Mouse (Mus musculus) intestine, embryonic 15.5 days (tissue): ENCODE data around the gene Gcc2. TPM values are rescaled to one million over a fixed set of nuclear protein-coding genes. Genes with fewer than 3 reads are reported as not detected.
A peak's percentile ranks its signal among the peaks of the same experiment; 100 is the strongest.
"Not testable (repeated sequence)": the region's sequence is repeated elsewhere in the genome, so short reads cannot be mapped to it uniquely, and the experiment has no call there.

ENCODE experiments used
- ATAC-seq: fragments of 200-750 bp; cut with Nextera tagmentation; 2 replicates; pipeline ENCODE4 v1.8.0; 2017; ENCODE audit warnings: moderate TSS enrichment, moderate library complexity
- H3K27ac ChIP-seq: fragments of 300-500 bp; sonication (generic); 2 replicates; pipeline ENCODE4 v1.5.1; 2015; ENCODE audit warnings: mild to moderate bottlenecking, inconsistent platforms
- H3K27me3 ChIP-seq: fragments of 300-500 bp; sonication (generic); replicated peaks from 2 replicates; pipeline ENCODE4 v1.6.1; 2015; ENCODE audit warnings: inconsistent platforms
- H3K36me3 ChIP-seq: fragments of 300-500 bp; sonication (generic); 2 replicates; pipeline ENCODE4 v1.6.1; 2015; ENCODE audit warnings: inconsistent platforms
- H3K4me1 ChIP-seq: fragments of 300-500 bp; sonication (generic); replicated peaks from 2 replicates; pipeline ENCODE4 v1.6.1; 2015; ENCODE audit warnings: inconsistent platforms
- H3K4me2 ChIP-seq: fragments of 300-500 bp; sonication (generic); replicated peaks from 2 replicates; pipeline ENCODE4 v1.6.1; 2015; ENCODE audit warnings: mild to moderate bottlenecking, inconsistent platforms
- H3K4me3 ChIP-seq: fragments of 300-500 bp; sonication (generic); replicated peaks from 2 replicates; pipeline ENCODE4 v1.5.1; 2015; ENCODE audit warnings: inconsistent platforms
- H3K9ac ChIP-seq: fragments of 300-500 bp; sonication (generic); 2 replicates; pipeline ENCODE4 v1.6.1; 2015; ENCODE audit warnings: inconsistent platforms
- H3K9me3 ChIP-seq: fragments of 300-500 bp; sonication (generic); 2 replicates; pipeline ENCODE4 v1.6.1; 2016; ENCODE audit warnings: inconsistent platforms
- WGBS: fragments of 180-500 bp; shearing (Covaris S2); methylation state at CpG from one replicate; pipeline ENCODE4 v1.1.7; 2015; 5-methylcytosine and 5-hydroxymethylcytosine counted together
- polyA plus RNA-seq: library from polyadenylated mRNA; unstranded; fragments of >200 nt; fragmentation: Nextera tagmentation; extraction: Ambion mirVana; gene quantifications from 2 replicates; pipeline ENCODE4 v1.2.1, GENCODE M21; 2015

The Gcc2 gene
- polyA plus RNA-seq, 1 experiment from 2014 or later: 85.5 TPM

DNA sequence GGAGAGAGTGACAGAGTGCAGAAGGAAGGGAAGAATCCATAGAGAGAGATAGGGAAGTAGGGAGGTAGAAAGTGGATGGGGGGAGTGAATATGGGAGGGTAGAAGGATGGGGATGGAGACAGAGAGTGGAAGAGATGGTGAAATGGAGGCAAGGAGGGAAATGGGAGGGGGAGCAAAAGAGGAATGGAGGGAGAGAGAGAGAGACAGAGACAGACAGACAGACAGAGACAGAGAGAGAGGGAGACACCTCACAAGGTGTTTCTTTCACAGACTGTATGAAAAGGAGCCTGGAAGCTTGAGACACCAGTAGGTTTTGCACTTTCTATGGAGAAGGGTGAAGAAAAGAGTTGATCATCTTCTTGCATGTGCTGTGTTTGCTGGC, 21.6 kb upstream of the Gcc2 start:
- H3K9ac ChIP-seq, H3K27ac ChIP-seq, H3K36me3 ChIP-seq, H3K4me1 ChIP-seq, ATAC-seq, H3K27me3 ChIP-seq, H3K4me3 ChIP-seq, H3K4me2 ChIP-seq: not testable (repeated sequence)
- peaks cover 14% of the 10 kb centered on the region for H3K9me3 ChIP-seq

DNA sequence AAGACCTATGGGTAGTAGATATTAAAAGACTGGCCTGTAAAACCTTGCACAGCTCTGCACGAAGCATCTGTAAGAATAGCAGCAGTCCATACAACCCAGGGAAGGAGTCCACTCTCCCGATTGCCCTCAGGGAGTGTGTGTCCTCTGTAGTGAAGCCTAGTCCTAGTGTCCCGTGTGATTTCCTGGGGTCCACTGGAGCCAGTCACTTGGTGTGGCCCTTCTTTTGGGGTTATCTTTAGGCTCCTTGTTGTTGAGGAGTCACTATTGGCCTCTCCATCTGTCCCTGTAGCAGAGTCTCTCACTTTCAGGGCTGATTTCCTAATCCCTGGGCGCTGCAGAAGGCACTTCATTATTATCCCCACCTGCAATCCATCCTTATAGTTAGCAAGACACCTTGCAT, 20.3 kb upstream of the Gcc2 start:
- H3K4me2 ChIP-seq, H3K27ac ChIP-seq, ATAC-seq, H3K27me3 ChIP-seq, H3K36me3 ChIP-seq, H3K4me1 ChIP-seq, H3K4me3 ChIP-seq, H3K9ac ChIP-seq: not testable (repeated sequence)
- peaks cover 14% of the 10 kb centered on the region for H3K9me3 ChIP-seq
- 78% methylated on average over 4 of the region's 4 CpGs for WGBS

DNA sequence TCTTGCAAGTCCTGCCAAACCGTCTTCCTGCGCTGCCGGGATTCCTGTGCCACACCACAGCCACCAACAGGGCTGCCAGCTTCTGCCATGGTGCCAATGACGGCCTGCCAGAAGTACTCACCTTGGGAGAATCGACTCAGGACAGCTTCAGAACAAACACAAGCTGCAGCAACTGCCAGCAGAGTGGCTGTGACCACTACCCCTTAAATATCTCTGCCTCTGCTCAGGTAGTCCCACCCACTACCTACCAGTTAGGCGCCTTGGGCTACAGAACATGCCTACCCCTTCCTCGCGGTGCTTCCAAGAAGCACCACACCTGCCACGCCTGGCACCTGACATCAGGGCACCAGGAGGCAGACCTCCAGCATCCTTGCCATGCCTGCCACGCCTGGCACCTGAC, 18.7 kb upstream of the Gcc2 start, which contains the start of gene Gm4981:
Gm4981 (minus strand) TSS at position 89 of the 400 bp plus-strand sequence.
- Histone ChIP-seq H3K27ac (no peak within 1 kb of the TSS), H3K36me3 (no peaks in the 10 kb centered on the region), H3K9ac (no peak within 1 kb of the TSS), H3K4me3 (no peak within 1 kb of the TSS), H3K4me1 (no peaks in the 10 kb centered on the region), H3K4me2 (no peak within 1 kb of the TSS), H3K9me3 (peaks cover 10% of the 10 kb centered on the region), H3K27me3 (no peaks in the 10 kb centered on the region)
- no peak for ATAC-seq
- WGBS: 89% methylated on average over 10 of the region's 10 CpGs

DNA sequence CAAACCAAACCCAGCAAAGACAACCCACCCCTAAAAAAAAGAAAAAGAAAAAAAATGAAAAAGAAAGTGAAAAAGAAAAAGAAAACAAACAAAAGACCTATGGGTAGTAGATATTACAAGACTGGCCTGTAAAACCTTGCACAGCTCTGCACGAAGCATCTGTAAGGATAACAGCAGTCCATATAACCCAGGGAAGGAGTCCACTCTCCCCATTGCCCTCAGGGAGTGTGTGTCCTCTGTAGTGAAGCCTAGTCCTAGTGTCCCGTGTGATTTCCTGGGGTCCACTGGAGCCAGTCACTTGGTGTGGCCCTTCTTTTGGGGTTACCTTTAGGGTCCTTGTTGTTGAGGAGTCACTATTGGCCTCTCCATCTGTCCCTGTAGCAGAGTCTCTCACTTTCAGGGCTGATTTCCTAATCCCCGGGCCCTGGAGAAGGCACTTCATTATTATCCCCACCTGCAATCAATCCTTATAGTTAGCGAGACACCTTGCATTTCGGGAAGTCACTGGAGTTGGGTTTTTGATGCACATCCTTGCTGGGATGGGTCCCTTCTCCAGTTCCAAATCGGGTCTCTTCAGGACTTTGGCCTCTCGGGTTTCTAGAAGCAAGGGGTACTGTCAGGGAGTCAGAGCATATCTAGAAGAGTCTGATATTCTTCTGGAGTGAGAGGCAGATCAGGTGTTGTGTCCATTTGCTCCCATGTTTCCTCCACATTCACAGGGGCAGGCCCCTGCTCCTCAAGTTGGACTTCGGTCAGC, 16.1 kb upstream of the Gcc2 start:
- not testable (repeated sequence) for H3K36me3 ChIP-seq, H3K9me3 ChIP-seq, H3K4me1 ChIP-seq, H3K4me2 ChIP-seq, H3K27me3 ChIP-seq, H3K4me3 ChIP-seq, H3K9ac ChIP-seq, H3K27ac ChIP-seq
- 79% methylated on average over 8 of the region's 8 CpGs for WGBS
- peak; percentile 82 for ATAC-seq

DNA sequence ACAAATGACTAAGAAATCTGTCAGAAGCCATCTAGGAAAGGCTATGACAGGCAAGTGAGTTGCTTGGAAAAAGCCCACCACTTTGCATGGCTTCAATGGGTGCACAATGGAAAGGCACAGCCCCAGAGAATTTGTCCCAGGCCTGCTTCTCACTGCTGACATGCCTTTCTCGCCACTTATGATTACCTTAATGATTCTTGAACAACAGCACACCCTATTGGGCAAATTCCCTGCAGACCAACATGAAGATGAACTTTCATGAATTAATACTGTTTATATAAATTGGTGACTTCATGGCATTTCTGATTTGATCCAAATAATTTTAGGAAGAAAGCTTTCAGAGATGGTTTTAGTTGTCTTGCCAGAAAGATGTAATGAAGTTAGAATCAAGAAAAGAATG, 5.8 kb upstream of the Gcc2 start:
- Histone ChIP-seq H3K4me2 (no peak overlapping the region), H3K9ac (no peak overlapping the region), H3K9me3 (no peaks in the 10 kb centered on the region), H3K36me3 (no peaks in the 10 kb centered on the region), H3K27me3 (no peaks in the 10 kb centered on the region), H3K4me3 (no peak overlapping the region), H3K4me1 (no peaks in the 10 kb centered on the region), H3K27ac (no peak overlapping the region)
- WGBS: 35% methylated on average over 1 of the region's 1 CpGs
- no peak for ATAC-seq

DNA sequence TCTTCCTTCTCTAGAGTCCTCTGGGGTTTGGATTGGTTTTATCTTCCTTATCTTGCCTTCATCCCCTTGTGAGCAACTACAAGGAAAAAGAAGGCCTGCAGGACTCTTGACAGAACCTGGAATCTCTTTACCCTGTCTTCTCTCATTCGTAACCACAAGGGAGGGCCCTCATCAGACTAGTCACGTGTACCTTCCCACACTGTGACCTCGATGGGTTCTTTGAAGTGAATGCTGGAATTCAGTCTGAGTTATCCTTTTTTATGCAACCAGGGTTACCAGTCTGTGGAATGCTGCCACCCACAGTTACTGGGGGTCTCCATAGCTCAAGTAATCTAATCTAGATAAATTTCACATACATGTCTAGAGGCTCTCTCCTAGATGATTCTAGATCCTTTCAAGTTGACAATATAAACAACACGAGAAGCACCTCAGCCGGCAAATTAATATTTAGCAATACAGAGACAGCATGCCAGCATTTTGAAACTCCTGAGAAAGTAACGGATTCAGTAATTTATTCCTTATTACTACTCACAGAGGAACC, 592 bp upstream of the Gcc2 start:
- peak overlapping the region; percentile 84; the same call in 1 of the 2 replicates for H3K9ac ChIP-seq
- peak; percentile 11 for ATAC-seq
- no peaks in the 10 kb centered on the region for H3K36me3 ChIP-seq
- H3K4me2 ChIP-seq: peak overlapping the region; percentile 49
- H3K4me3 ChIP-seq: peak overlapping the region; percentile 95
- no peaks in the 10 kb centered on the region for H3K4me1 ChIP-seq
- no peaks in the 10 kb centered on the region for H3K27me3 ChIP-seq
- no peaks in the 10 kb centered on the region for H3K9me3 ChIP-seq
- H3K27ac ChIP-seq: no peak overlapping the region
- WGBS: 29% methylated on average over 6 of the region's 6 CpGs

DNA sequence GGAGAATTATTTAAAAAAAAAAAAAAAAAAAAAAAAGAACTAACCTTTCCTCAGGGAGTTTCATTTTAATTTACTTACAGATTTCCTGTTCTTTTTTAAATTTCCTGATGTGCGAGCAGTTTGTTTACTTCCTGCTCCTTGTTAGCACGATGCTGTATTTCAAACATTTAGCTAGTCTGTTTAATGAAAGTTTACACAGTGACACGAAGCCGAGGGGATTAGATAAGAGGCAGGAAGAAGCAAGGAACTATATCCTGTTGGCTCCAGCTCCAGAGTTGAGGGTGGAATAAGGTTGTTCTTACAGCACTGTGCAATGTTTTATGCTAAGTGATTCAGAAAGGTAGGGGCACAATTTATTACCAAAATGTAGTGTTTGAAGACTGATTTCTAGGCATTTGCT, 657 bp downstream of the Gcc2 start:
- H3K27me3 ChIP-seq: no peaks in the 10 kb centered on the region
- H3K4me3 ChIP-seq: peak overlapping the region; percentile 95
- peak overlapping the region; percentile 74 for H3K27ac ChIP-seq
- H3K36me3 ChIP-seq: 0 out of 2 replicates have a peak, but pooled peaks cover 2% of the 10 kb centered on the region
- no peak for ATAC-seq
- WGBS: under 1% methylated on average over 4 of the region's 4 CpGs
- peak overlapping the region; percentile 84 for H3K9ac ChIP-seq
- no peaks in the 10 kb centered on the region for H3K9me3 ChIP-seq
- no peaks in the 10 kb centered on the region for H3K4me1 ChIP-seq
- H3K4me2 ChIP-seq: peak overlapping the region; percentile 49

DNA sequence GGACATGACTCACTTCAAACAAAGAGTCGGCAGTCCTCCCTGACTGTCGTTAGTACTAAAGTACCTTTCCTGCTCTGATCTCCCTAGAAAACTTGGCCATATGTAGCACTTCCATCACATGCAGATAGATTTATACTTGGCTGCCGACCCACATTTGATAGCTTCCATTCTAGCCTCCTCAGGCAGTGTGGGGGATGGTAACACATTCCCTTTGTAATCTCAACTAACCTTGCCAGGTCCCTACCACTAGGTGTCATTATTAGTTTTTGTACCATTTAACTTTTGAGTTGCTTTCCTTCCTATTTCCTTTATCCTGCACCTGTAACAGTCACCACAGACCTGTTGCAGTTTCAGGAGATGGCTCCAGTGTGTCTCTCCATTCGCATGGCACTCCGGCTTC, 3.2 kb downstream of the Gcc2 start:
- Histone ChIP-seq H3K27me3 (no peaks in the 10 kb centered on the region), H3K4me3 (no peak overlapping the region), H3K36me3 (peaks cover 8% of the 10 kb centered on the region; the same call in 1 of the 2 replicates), H3K4me1 (no peaks in the 10 kb centered on the region), H3K9me3 (no peaks in the 10 kb centered on the region), H3K4me2 (no peak overlapping the region), H3K9ac (no peak overlapping the region), H3K27ac (no peak overlapping the region)
- WGBS: 61% methylated on average over 5 of the region's 5 CpGs
- no peak for ATAC-seq

DNA sequence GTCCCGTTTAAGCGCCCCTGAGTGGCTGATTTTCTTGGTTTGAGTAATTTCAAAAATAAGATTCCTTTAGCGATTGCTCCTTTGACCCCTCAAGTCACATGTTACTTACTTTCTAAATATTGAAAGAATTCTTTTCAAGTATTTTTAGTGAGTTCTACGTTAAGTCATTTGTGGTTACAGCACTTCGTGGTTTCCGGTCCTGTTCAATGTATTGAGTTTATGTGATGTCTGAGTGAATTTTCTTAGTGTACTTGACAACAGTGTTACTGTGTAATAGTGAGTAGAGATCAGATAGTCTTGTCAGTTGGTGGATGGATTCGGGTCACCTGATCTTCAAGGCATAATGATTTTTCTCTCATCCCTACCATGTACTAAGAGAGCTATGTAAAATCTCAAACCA, 26.9 kb downstream of the Gcc2 start:
- no peaks in the 10 kb centered on the region for H3K4me1 ChIP-seq
- H3K9ac ChIP-seq: no peak overlapping the region
- no peak for ATAC-seq
- H3K27ac ChIP-seq: no peak overlapping the region
- no peak overlapping the region for H3K4me3 ChIP-seq
- peaks cover 8% of the 10 kb centered on the region; the same call in 1 of the 2 replicates for H3K36me3 ChIP-seq
- 92% methylated on average over 7 of the region's 7 CpGs for WGBS
- no peak overlapping the region for H3K4me2 ChIP-seq
- no peaks in the 10 kb centered on the region for H3K27me3 ChIP-seq
- no peaks in the 10 kb centered on the region for H3K9me3 ChIP-seq

DNA sequence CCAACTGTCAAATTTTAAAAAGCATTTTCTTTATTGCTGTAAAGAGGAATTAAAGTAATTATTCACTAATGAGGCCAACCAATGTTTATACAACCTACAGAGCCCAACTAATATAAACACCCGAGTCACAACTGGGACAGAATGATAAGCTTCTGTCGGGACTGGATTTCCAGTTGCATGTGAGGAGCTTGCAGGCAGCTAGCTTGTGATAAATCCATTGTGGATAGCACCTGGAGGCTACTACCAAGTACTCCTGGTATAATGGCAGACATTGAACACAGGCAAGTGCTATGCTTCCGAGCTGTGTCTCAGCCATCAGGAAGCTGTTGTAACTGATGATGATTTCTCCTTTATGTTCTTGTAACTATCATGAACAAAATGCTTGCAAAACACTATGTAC, 35.4 kb downstream of the Gcc2 start:
- Histone ChIP-seq H3K9ac (no peak overlapping the region), H3K4me1 (no peaks in the 10 kb centered on the region), H3K27ac (no peak overlapping the region), H3K27me3 (no peaks in the 10 kb centered on the region), H3K4me2 (no peak overlapping the region), H3K9me3 (no peaks in the 10 kb centered on the region), H3K36me3 (peaks cover 27% of the 10 kb centered on the region), H3K4me3 (no peak overlapping the region)
- WGBS: 55% methylated on average over 3 of the region's 3 CpGs
- no peak for ATAC-seq

DNA sequence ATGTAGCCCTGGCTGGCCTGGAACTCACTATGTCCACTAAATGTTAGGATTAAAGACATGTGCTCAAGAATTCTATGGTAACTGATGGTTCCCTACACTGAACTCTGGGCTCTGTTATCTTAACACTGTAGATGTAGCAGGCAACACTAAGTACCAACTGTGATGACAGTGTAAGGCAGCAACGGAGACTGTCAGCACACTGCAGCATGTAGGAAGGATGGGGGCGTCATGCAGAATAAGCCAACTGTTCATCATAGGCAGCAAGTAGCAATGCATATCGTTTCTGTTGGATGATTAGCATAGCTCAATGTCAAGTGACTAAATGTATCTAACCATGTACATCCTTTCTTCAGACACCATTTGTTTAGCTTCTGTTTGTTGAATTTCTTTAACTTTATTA, 38.9 kb downstream of the Gcc2 start:
- WGBS: 98% methylated on average over 3 of the region's 3 CpGs
- Histone ChIP-seq H3K27me3 (no peaks in the 10 kb centered on the region), H3K4me1 (no peaks in the 10 kb centered on the region)

DNA sequence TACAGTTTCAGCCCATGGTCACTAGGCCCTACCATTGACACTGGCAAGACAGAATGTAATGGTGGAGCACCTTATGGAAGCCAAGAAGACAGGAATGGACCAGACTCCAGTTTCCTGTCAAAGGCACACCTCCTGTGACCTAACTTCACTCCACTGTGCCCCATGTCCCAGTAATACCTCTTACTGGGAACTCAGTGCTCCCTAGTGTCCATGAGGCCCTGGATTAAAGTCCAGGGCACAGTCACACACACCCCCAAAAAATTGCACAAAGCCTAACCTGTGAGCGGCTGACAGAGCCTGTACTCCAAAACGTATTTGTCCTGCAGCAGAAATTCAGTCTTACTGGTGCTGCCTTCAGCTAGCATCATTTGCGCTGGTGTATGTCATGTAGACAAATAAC, 40.3 kb downstream of the Gcc2 start:
- H3K27ac ChIP-seq: no peak overlapping the region
- WGBS: 93% methylated on average over 3 of the region's 3 CpGs
- ATAC-seq: no peak
- H3K9ac ChIP-seq: no peak overlapping the region
- H3K4me1 ChIP-seq: no peaks in the 10 kb centered on the region
- H3K9me3 ChIP-seq: no peaks in the 10 kb centered on the region
- no peaks in the 10 kb centered on the region for H3K27me3 ChIP-seq
- H3K4me2 ChIP-seq: no peak overlapping the region
- peaks cover 24% of the 10 kb centered on the region for H3K36me3 ChIP-seq
- H3K4me3 ChIP-seq: no peak overlapping the region

More for the DNA sequence above, 38.9 kb downstream of the Gcc2 start:
- Histone ChIP-seq H3K4me3 (no peak overlapping the region), H3K9me3 (no peaks in the 10 kb centered on the region), H3K27ac (no peak overlapping the region), H3K36me3 (peaks cover 32% of the 10 kb centered on the region), H3K4me2 (no peak overlapping the region), H3K9ac (no peak overlapping the region)
- no peak for ATAC-seq

DNA sequence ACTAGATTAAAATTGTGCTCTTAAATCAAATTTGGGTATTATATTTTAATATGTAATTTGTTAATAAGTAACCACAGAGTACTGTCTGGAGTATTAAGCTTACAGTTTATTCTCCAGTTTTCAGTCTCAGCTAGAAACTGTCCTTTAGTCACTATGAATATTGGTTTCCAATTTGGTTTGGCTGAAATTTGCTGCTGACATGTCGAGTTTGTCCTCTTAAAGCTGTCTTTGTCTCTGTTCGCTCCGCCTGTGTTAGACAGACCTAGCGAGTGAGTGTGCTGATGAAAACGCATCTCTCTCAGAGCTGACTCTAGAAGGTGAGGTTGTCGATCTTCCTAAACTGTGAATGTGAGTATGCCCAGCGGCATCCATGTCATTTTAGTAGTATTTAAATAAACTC, 49.7 kb downstream of the Gcc2 start:
- H3K9me3 ChIP-seq: no peaks in the 10 kb centered on the region
- H3K4me2 ChIP-seq: no peak overlapping the region
- H3K9ac ChIP-seq: no peak overlapping the region
- H3K4me1 ChIP-seq: no peaks in the 10 kb centered on the region
- WGBS: 95% methylated on average over 7 of the region's 7 CpGs
- no peak overlapping the region for H3K4me3 ChIP-seq
- H3K36me3 ChIP-seq: peaks cover 6% of the 10 kb centered on the region; the same call in 1 of the 2 replicates
- H3K27me3 ChIP-seq: no peaks in the 10 kb centered on the region
- ATAC-seq: no peak
- no peak overlapping the region for H3K27ac ChIP-seq
